Mouse (Mus musculus) myocyte (in vitro differentiated cells): Measurements from ENCODE around the gene Sfswap. TPM values are rescaled to one million over a fixed set of nuclear protein-coding genes. Genes with fewer than 3 reads are reported as not detected.
A peak's percentile ranks its signal among the peaks of the same experiment; 100 is the strongest.

Experiments used
- H3K27me3 ChIP-seq: one replicate; pipeline ENCODE4 v1.6.1; 2011; ENCODE audit not compliant: control insufficient read depth, insufficient read depth, insufficient read length
- H3K36me3 ChIP-seq: one replicate; pipeline ENCODE4 v1.6.1; 2011; ENCODE audit not compliant: control insufficient read depth, insufficient read depth
- H3K4me2 ChIP-seq: one replicate; pipeline ENCODE4 v1.6.1; 2011; ENCODE audit warnings: low read depth, control low read depth
- H3K4me3 ChIP-seq: one replicate; pipeline ENCODE4 v1.5.1; 2011; ENCODE audit warnings: mild to moderate bottlenecking, control low read depth, moderate library complexity
- H3K79me2 ChIP-seq: one replicate; pipeline ENCODE4 v1.6.1; 2011; ENCODE audit not compliant: control insufficient read depth, insufficient read depth
- H3ac ChIP-seq: one replicate; pipeline ENCODE4 v1.6.1; 2011; ENCODE audit not compliant: control insufficient read depth, insufficient read length
- CEBPB ChIP-seq: IDR thresholded peaks from 2 replicates; pipeline ENCODE4 v1.6.1; 2011; ENCODE audit warnings: mild to moderate bottlenecking, moderate library complexity; ENCODE audit not compliant: poor library complexity, insufficient read depth, severe bottlenecking
- E2F4 ChIP-seq: IDR thresholded peaks from one replicate; pipeline ENCODE4 v1.6.1; 2011; ENCODE audit warnings: mild to moderate bottlenecking, control low read depth, moderate library complexity; ENCODE audit not compliant: insufficient read depth
- MAX ChIP-seq: IDR thresholded peaks from one replicate; pipeline ENCODE4 v1.6.1; 2011; ENCODE audit warnings: low read depth, mild to moderate bottlenecking, control low read depth
- MYOD1 ChIP-seq, 3 experiments: IDR thresholded peaks; one replicate each; pipeline ENCODE4 v1.6.1; 2011; ENCODE audit warnings: control low read depth in 2 of 3, low read depth in 2 of 3, mild to moderate bottlenecking in 2 of 3, moderate library complexity in 1 of 3; ENCODE audit not compliant: insufficient read length in 2 of 3, control insufficient read depth in 1 of 3
- MYOG ChIP-seq, 3 experiments: IDR thresholded peaks; one replicate each; pipeline ENCODE4 v1.6.1; 2011; ENCODE audit warnings: control low read depth in 2 of 3, low read depth in 2 of 3, mild to moderate bottlenecking in 2 of 3; ENCODE audit not compliant: insufficient read length in 2 of 3, control insufficient read depth in 1 of 3, insufficient read depth in 1 of 3
- POLR2A ChIP-seq: IDR thresholded peaks from one replicate; pipeline ENCODE4 v1.6.1; 2011; ENCODE audit warnings: low read depth, mild to moderate bottlenecking, control low read depth, moderate library complexity; ENCODE audit not compliant: insufficient read length
- POLR2AphosphoS2 ChIP-seq: IDR thresholded peaks from one replicate; pipeline ENCODE4 v1.6.1; 2011; ENCODE audit warnings: low read depth, control low read depth; ENCODE audit not compliant: insufficient read length
- REST ChIP-seq: IDR thresholded peaks from one replicate; pipeline ENCODE4 v1.6.1; 2011; ENCODE audit warnings: mild to moderate bottlenecking, control low read depth, moderate library complexity; ENCODE audit not compliant: insufficient read depth, insufficient read length
- SRF ChIP-seq: IDR thresholded peaks from one replicate; pipeline ENCODE4 v1.6.1; 2011; ENCODE audit warnings: low read depth; ENCODE audit not compliant: control insufficient read depth, insufficient read length
- TCF12 ChIP-seq: IDR thresholded peaks from one replicate; pipeline ENCODE4 v1.6.1; 2011; ENCODE audit warnings: mild to moderate bottlenecking, control low read depth; ENCODE audit not compliant: poor library complexity, insufficient read depth, severe bottlenecking
- TCF3 ChIP-seq: IDR thresholded peaks from one replicate; pipeline ENCODE4 v1.6.1; 2011; ENCODE audit warnings: low read depth, control low read depth; ENCODE audit not compliant: insufficient read length
- USF1 ChIP-seq: IDR thresholded peaks from one replicate; pipeline ENCODE4 v1.6.1; 2011; ENCODE audit warnings: low read depth, mild to moderate bottlenecking, control low read depth, moderate library complexity
- polyA plus RNA-seq: library from polyadenylated mRNA; unstranded; fragments of >200 nt; fragmentation: generic; extraction: Trizol; gene quantifications from one replicate; pipeline ENCODE4 v1.2.1, GENCODE M21; 2012; ENCODE audit warnings: missing spikeins

Sfswap gene
- polyA plus RNA-seq = 27.8 TPM

DNA sequence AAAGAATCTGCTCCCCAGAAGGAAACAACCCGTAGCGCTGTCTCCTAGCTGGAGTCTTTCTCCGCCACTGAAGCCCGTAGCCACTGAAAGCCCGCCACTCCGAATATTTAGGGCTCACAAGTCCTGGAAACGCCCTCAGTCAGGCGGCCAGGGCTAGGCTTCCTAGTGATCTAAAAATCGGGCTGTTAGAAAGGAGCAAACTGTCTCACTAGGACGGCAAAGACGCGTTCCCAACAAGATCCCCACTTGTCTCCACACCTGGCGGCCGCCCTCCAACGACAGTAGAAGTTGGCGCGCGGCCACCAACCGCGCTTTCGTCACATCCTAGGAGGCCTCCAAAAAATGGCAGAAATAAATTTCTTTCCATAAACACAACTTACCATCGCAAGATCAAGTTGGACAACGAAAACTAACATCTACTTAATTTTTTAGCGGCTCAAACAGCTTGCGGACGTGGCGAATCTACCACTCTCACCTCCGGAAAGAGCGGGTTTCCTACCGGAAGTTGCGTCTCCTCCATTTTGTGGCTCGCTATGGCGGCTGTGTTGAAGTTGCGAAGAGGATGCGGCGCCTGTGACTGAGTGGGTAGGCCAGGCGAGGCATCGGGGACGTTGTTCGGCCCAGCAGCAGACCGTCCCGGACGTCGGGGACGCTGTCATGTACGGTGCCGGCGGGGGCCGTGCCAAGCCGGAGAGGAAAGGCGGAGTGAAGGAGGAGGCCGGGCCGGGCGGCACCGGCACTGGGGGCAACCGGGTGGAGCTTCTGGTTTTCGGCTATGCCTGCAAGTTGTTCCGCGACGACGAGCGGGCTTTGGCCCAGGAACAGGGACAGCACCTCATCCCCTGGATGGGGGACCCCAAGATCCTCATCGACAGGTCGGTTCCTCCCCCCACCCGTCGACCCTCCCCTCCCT lies at the start of gene Sfswap:
Sfswap (plus strand) TSS at position 500 of the 913 bp plus-strand sequence.
- peak within 1 kb of the TSS; percentile 86 for H3K4me2 ChIP-seq
- H3K4me3 ChIP-seq = peak within 1 kb of the TSS; percentile 88
- TF ChIP-seq MYOG (IDR thresholded peaks at IDR 0.05; ENCODE audit: control insufficient read depth in 1 of 3, insufficient read depth in 1 of 3, insufficient read length in 2 of 3, low read depth in 2 of 3) = peak in 1 of 3 experiments; percentile 59
- no peak for TF ChIP-seq USF1
- TF ChIP-seq TCF3 = no peak
- TF ChIP-seq TCF12 = no peak
- peak; percentile 44 for TF ChIP-seq POLR2AphosphoS2
- TF ChIP-seq MAX = no peak
- TF ChIP-seq MYOD1 (IDR thresholded peaks at IDR 0.05; ENCODE audit: control insufficient read depth in 1 of 3, insufficient read length in 2 of 3, low read depth in 2 of 3) = peak in 2 of 3 experiments; percentile 59 to 62
- TF ChIP-seq REST = no peak
- TF ChIP-seq SRF = no peak
- peak; percentile 51 for TF ChIP-seq POLR2A
- no peak for TF ChIP-seq CEBPB
- TF ChIP-seq E2F4 = no peak
- peaks cover 32% of the 10 kb centered on the region for H3K79me2 ChIP-seq
- peak within 1 kb of the TSS; percentile 99 for H3ac ChIP-seq
- peaks cover 9% of the 10 kb centered on the region for H3K27me3 ChIP-seq
- H3K36me3 ChIP-seq = peaks cover 13% of the 10 kb centered on the region

DNA sequence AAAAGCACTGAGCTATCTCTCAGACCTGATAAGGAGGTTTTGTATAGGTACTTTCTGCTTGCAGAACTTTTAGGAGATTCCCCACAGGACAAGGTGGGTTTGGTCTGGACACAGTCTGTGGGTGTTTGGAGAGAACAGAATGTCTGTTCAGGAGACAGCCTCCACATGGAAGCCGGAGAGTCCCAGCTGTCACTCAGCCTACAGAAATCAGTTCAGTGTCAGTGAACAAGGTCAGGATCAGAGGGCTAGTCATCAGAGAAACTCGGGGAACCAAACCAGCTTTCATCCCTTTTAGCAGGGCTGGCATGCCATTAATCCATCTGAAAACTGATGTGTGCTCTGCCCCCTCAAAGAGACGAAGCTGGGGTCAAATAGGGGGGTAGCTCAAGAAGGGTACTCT lies 48.5 kb upstream of the Sfswap start:
- H3K79me2 ChIP-seq = no peaks in the 10 kb centered on the region
- H3K4me2 ChIP-seq = no peak overlapping the region
- TF ChIP-seq USF1 = no peak
- no peak for TF ChIP-seq REST
- TF ChIP-seq MYOG (IDR thresholded peaks at IDR 0.05; ENCODE audit: control insufficient read depth in 1 of 3, insufficient read depth in 1 of 3, insufficient read length in 2 of 3, low read depth in 2 of 3) = no peak
- no peak for TF ChIP-seq MAX
- TF ChIP-seq E2F4 = no peak
- no peak for TF ChIP-seq SRF
- no peak for TF ChIP-seq POLR2A
- no peaks in the 10 kb centered on the region for H3K36me3 ChIP-seq
- no peak overlapping the region for H3ac ChIP-seq
- no peak overlapping the region for H3K4me3 ChIP-seq
- peaks cover 10% of the 10 kb centered on the region for H3K27me3 ChIP-seq

DNA sequence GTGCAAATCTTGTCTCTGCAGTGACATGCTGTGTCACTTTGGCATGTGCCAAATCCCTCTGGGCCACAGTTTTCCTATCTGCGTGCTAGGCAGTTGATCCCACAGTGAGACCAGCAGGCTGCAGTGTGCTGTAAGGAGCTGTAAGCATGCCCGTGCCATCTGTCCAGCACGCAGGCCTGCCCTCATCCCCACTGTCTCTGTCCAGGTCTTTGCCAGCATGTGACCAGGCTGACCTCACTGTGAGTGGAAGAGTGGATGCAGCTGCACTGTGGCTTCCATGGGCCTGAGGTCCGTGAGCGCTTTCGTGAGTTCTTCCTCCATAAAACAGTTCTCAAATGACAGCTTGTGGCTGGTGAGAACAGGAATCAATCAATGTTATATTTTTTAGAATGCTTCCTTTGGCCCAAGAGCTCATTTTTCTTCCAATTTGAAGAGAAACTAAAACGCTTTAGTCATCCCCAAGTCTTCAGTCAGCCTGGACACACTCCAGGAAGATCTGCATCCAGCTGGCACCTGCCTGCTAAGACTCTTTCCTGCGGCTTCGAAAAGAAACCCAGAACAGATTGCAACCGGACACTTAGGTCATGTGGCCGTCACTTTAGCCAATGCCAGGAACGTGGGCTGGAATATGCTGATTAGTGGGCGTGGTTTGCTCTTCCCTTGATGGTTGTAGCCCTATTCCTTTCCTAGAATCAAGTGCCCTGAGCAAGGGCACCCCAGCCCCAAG lies 46.1 kb upstream of the Sfswap start:
- peak overlapping the region; percentile 75 for H3K4me2 ChIP-seq
- H3K4me3 ChIP-seq = no peak overlapping the region
- no peaks in the 10 kb centered on the region for H3K36me3 ChIP-seq
- H3K79me2 ChIP-seq = no peaks in the 10 kb centered on the region
- TF ChIP-seq TCF3 (no peak), TCF12 (no peak), CEBPB (no peak), MYOD1 (IDR thresholded peaks at IDR 0.05; ENCODE audit: control insufficient read depth in 1 of 3, insufficient read length in 2 of 3, low read depth in 2 of 3) (peak in 2 of 3 experiments; percentile 41 to 58), POLR2AphosphoS2 (no peak), MYOG (IDR thresholded peaks at IDR 0.05; ENCODE audit: control insufficient read depth in 1 of 3, insufficient read depth in 1 of 3, insufficient read length in 2 of 3, low read depth in 2 of 3) (peak in 2 of 3 experiments; percentile 31 to 52), REST (no peak), USF1 (peak; percentile 98), MAX (peak; percentile 17), SRF (no peak)
- no peak overlapping the region for H3ac ChIP-seq
- no peaks in the 10 kb centered on the region for H3K27me3 ChIP-seq

DNA sequence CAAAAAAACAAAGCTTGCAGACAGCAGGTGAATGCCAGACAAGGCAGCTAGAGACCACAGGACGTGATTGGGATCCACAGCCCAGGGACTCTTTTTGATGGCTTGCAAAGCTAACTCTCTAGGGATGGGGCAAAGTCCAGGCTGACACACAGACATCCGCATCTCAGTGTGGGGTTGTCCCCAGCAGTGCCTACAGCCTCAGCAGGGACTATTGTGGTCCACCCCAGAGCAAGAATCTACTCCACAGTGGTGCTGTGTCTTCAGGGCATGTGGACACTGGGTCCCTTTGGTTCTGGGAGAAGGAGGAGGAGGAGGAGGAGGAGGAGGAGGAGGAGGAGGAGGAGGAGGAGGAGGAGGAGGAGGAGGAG lies 45.5 kb upstream of the Sfswap start:
- H3ac ChIP-seq = no peak overlapping the region
- H3K36me3 ChIP-seq = no peaks in the 10 kb centered on the region
- no peak overlapping the region for H3K4me3 ChIP-seq
- TF ChIP-seq MAX (no peak), TCF12 (no peak), MYOG (IDR thresholded peaks at IDR 0.05; ENCODE audit: control insufficient read depth in 1 of 3, insufficient read depth in 1 of 3, insufficient read length in 2 of 3, low read depth in 2 of 3) (no peak), MYOD1 (IDR thresholded peaks at IDR 0.05; ENCODE audit: control insufficient read depth in 1 of 3, insufficient read length in 2 of 3, low read depth in 2 of 3) (no peak), SRF (no peak), POLR2A (no peak), TCF3 (no peak), REST (no peak), E2F4 (no peak)
- peaks cover 5% of the 10 kb centered on the region for H3K27me3 ChIP-seq
- H3K4me2 ChIP-seq = peak overlapping the region; percentile 75
- H3K79me2 ChIP-seq = no peaks in the 10 kb centered on the region
